Mouse (Mus musculus): Measurements from ENCODE around the gene Zcchc17.

The Zcchc17 gene

DNA sequence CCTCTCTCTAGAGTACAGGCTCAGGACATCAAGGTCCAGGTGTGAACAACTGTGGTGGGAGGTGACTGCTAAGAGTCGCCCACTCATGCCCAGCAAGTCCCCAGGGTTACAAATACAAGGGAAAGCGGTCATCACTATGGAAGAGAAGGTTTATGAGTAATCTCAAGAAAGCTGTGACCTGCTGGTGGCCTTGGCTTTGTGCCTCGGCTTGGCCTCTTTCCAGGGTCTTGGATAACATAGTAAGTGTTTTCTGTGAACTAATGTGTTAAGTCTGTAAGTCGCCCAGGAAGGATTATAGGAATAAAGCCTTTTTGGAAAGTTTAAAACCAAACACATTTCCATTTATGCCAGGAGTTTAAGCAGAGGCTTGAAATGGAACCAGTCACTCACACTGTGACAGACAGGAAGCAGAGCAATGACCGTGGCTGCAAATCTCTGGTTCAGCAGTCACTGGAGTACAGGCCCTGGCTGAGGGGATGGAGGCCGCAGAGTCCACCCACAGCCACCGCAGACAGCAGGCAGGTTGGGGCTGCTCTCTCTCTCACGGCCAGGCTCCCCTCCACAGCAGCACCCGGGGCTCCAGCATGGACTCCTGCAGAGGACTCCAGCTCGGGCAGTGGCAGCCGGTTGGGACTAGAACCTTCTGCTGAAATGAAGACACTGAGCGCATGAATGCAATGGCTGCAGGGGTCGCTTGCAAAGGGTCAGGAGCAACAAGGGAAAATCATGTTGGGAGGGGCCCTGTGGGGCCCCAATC is 43.8 kb downstream of the Zcchc17 start:
- peak; percentile 85 for DNase-seq

DNA sequence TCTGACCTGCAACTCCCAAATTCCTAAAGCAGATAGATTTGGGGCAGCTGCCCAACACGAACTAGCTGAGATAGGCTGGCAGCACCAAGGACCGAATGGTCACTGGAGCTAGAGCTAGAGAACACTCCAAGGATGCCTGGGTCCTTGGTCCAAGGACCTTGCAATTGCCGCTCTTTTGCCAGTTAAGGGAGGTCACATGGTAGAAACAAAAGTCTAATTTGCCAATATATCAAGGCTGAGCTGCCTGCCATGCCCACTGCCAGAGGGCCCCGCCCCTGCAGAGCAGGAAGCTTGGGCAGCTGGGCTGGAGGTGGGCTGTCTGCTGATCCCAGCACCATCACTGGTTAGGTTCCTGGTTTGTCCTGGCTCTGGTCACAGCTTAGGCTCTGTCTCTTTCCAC is 46.2 kb downstream of the Zcchc17 start:
- DNase-seq = no peak

DNA sequence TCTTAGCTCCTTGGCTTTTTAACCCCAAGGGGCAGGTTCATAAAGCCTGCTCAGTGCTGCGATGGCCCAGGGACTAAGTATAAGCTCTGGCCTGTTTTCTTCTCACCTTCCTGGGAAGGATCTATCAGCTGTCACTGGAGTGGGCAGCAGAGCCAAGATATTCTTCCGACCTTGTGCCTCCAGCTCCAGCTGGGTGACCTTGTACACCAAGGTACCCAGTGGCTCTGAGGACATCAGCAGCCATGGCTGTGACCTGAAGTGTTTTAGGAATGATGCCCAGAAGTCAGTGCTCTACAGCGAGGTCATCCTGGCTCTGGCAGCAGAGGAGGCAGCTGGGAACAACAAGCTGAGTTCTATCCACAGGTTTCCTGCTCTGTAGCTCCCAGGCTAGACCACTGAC is 47.2 kb downstream of the Zcchc17 start:
- DNase-seq = no peak

DNA sequence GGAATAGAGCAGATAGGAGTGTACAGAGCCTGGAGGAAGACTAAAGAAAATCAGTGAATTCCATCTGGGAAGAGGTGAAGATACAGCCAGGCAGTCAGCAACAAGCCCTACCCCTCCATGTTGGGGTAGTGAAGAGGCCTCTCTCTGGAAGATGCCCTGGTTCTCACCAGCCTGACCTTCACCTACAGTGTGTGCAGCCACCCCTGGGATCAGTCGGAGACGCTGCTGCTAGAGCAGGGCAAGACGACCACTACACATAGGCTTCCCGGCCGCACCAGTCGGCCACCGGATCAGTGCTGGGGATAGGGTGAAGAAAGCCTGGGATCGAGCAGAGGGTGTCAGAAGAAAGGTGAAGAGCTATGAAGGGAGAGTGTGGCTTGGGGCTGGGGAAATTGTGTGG is 50.5 kb downstream of the Zcchc17 start:
- no peak for DNase-seq

DNA sequence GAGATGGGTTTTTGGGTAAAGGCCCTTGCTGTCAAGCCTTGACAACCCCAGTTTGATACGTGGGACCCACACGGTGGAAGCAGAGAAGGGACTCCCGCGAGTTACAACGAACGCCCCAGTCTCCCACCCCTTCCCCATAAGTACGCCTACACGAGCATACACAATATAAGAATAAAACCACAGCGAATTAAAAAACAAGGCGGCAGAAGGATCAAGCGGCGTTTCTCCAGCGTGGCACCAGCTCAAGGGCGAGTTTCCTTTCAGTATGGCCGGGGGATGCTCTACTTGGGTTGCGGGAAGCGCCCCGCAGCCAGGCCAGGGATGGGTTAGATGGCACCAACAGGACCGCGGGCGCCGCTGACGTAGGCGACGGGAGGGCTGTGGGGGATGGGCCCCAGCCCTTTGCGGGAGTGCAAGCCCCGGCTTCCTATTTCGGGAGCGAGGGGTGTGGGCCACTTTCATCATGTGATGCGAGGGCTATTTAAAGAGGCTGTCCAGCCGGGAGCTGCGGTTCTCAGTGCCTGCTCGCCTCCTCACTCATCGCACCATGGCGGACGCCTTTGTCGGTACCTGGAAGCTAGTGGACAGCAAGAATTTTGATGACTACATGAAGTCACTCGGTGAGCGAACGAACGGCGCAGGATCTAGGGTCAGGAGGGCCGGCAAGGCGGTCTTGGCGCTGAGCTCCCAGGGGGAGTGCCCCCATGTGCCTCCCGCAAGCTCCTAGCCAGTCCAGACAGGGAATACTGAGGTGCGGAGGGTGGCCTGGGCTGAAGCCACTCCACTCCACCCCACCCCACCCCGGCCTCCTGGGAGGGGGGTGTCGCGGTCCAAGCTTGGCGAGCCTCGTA is 51.3 kb downstream of the Zcchc17 start, which contains the start of the genes Fabp3 and Gm10570:
Fabp3 (plus strand) TSS at position 365 of the 851 bp plus-strand sequence.
Gm10570 (minus strand) TSS at position 444 of the 851 bp plus-strand sequence.
- peak; percentile 69 for DNase-seq

DNA sequence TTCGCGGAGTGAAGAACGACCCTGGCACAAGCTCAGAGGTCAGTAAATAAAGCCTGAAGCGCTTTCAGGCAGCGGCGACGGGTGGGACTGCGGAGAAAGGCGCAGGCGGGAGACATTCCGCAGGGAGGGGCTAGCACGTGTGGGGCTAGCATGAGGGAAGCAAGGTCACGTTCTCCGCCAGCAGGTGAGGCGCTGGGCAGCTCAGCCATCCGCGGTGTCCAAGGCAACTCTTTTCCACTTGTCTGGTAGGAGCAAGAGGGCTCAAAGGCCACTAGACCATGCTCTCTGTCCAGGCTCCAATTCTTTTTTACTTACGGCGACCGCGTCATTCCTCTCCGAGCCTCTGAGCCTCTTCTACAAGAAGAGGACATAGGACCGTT is 51.9 kb downstream of the Zcchc17 start:
- DNase-seq = peak; percentile 95

DNA sequence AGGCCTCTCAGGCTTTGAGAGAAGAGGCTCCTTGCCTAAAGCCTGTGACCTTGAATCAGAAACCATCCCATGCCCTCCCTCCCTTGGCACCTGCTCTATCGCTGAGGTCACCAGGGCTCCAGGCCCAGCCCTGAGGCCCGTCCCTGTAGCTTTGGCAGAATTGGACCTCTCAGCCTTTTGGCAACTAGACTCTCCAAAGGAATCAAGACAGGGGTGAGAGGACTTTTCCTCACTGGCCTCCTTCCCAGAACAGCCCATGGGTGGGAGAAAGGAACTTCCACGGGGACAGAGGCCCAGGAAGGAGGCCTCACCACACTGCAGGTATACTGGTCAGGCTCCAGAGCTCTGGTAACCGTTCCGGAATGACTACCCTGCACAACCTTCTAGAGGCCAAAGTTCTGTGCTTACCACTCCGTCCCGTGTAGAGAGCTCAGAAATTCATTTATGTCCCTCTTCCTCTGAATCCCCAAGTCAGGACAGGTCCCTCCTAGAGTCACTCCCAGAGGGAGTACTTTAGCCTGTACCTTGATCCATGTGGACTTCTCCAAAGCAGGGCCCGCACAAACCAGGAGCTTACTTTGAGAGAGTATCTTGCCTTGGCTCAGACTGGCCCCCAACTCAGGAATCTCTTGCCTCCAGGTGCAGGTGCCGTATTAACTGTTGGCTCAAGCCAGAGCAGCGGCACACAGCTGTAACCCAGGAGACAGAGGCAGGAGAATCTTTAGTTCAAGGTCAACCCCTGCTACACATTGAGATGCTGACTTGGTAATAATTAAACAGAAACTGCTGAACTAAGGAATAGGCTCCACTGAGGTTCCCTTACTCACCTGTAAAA is 52.7 kb downstream of the Zcchc17 start:
- peak; percentile 85 for DNase-seq

DNA sequence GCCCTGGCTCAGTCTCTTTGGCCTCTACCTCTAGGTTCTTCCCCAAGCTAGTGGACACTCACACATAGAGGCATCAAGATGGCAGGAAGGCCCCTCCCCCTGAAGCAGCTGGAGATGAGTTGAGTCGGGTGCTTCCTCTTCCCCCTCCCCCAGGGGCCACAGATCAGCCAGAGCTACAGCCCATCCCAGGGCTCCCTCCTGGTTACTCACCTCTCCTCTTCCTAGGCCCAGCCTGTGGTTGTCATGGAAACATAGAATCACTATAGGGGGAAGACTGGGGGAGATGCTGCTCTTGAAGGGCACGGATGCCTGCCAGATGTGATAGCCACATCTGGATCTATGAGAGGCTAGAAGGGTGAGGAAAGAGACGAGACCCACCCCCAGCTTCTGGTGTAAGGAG is 55.0 kb downstream of the Zcchc17 start:
- no peak for DNase-seq

DNA sequence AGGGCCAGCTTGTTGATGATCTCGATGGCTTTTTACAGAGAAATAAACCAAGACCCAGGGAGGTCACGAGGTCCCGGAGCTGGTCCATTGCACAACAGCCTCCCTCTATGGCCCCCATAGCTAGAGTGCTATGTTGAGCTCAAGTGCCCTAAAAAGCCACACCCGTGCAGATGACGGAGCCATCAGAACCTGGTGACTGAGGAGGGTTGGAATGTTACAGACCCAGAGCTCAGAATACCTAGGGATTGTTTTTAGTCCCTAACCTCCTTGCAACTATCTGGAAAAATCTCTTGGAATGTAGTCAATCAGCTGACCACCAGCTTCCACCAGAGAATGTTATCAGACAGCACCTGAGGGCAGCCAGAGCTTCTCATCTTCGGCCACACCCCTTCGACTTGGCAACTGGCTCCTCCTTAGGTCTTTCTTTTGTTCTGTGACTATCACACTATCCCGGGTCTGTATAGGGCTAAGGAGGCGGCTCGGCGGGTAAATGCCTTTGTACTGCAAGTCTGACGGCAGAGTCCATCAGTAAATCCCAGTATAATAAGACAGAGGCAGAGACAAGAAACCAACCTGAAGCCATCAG is 57.4 kb downstream of the Zcchc17 start:
- DNase-seq = no peak

DNA sequence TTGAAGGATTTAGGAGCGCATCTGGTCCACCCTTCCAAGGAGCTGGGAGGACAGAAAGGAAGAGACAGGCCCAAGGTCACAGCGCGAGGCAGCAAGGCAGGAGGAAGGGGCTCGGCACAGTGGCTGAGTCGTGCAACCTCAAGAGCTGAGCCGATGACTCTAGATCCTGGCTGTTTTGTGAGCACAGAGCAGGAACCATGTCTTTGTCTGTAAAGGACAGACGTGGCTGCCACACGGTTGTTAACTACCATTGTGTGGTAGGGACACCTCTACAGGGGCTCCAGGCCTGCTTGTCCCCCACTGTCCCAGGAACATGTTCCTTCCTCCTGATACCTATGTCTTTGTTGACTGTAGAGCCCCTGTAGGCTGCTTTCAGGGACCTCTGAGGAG is 60.1 kb downstream of the Zcchc17 start:
- DNase-seq = no peak

DNA sequence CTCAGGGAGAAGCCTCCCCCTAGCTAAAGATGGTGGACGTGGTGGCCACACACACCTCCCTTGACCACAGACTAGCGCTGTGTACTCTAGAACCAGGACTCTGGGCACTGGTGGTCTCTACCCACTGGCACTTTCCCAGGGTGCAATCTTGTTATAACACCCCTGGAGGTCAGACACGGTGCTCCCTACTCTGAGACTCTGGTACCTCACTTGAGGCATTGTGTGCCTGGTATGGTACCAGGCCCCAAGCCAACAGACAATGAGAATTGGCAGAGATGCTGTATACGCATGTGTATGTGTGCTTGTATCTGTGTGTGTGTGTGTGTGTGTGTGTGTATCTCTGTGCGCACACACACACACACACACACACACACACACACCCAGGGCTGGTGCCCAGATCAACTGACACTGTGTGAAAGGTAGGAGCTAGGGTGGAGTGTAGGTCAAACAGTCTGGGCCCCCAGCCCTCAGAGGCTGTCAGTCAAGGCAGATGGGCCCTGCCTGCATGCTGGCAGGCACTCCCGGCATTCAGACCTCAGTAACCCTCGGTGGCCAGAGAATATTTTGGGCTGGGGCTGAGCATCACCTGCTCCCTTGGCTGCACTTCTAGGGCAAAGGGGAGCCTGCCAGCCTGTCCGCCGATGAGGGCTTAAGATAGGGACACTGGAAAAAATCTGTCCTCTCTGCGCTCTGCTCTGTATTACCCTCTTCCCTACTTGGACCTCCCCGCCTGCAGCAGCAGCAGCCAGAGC is 60.7 kb downstream of the Zcchc17 start:
- no peak for DNase-seq

DNA sequence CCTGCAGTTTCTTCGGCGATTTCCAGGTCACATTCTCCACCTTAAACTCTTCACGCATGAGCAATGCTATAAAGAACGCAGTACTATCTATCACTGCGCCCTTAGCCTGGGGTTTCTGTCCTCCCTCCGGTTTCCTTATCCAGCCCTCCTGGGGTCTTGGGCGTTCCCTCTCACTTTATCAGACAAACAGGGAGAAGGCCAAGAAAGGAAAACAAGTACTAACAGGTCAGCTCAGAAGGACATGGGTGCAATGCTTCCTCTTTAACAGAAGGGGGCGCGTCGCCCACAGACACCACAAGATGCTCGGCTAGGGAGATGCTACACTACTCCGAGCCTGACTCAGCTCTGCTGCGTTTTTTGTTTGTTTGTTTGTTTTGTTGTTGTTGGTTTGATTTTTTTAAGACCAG is 62.6 kb downstream of the Zcchc17 start:
- DNase-seq = peak; percentile 45

DNA sequence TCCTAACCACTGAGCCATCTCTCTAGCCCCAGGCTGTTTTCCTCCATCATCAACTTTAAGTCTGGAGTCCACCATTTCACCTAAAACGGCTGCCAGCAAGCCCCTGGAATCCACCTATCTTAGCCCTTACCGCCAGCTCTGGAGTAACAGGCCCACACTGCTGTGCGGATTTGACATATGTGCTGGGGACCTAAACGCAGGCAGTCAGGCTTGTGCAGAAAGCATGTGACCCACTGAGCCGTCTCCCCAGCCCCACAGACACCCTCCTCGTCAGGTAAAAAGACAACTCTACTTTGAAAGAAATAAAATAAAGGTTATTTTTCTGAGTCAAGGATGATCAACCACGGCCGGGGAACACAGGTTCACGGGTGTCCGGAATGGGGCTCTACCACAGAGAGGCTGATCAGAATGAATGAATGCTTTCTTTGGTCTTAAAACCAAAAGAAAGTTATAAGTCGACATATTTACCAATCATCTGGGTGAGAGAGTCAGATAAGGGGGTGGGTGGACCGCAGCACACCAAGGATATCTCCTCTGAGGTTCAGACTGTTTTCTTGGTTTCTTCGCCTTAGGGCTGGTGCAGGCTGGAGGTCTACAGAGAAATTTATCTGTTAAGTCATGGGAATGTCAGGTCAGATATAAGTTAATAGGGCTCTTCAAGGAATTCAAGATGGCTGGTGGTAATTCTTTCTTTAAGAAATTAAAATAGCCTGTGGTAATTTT is 63.3 kb downstream of the Zcchc17 start:
- no peak for DNase-seq

DNA sequence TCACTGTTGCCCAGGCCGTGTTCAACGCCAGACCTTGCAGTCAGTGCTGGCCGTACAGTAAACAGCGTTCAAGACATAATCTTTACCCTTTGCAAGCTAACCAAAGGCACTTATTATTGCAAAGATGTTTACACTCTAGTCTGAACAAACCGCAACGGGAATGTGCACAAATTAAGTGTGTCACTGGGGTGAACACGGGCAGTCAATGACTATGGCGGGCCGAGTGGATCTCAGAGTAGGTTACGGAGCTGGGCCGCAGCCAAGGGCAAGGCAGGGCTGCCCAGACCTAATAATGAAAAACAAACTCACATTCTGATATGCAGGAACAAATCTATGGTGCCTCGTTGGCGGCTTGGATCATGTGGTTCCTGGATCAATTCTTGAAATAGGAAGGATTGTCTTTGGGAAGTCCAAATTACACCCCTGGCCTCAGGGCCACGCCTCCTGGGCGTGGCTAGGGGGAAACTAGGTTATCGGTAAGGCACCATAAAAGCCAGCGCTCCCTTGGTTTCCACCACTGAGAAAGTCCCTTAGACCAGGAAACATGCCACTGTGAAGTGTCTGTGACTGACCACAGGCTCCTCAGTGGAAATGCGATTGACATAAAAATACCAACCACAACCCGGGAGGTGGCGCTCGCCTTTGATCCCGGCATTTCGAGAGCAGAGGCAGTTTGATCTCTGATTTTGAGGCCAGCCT is 64.5 kb downstream of the Zcchc17 start:
- DNase-seq = no peak

DNA sequence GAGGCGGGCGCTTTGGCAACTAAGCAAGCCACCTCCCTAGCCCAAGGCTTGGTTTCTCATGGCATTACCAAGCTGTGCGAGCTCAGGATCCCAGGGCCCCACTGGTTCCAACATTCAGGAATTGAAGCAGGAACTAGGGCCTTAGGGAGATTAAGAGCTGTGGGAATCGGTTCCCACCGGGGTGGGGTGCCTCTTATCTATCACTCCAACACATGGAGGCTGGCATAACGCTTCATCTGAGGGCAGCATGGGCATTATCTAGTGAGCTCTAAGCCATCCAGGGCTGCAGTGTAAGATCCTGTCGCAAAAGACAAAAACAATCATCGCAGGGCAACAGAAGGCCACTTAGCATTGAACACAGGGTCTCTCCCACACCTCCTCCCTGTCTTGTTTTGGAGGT is 65.2 kb downstream of the Zcchc17 start:
- DNase-seq = no peak

DNA sequence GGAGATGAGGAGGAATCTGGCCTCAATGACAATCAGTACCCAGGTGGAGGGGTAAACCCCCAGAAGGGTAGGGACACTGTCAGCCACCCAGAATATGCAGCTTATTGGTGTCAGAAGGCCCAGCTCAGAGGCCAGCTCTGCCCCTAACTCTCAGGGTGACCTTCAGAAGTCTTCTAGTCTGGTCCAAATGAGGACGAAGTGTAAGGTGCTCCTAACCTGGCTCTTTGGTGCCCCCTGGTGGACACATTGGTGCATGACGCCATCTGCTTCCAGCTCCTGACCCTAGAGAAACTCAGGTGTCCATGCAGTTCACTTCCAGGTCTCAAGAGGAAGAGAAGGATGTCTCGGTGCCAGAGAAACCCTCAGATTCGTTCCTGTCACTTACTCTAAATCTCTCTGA is 67.5 kb downstream of the Zcchc17 start:
- peak; percentile 89 for DNase-seq

DNA sequence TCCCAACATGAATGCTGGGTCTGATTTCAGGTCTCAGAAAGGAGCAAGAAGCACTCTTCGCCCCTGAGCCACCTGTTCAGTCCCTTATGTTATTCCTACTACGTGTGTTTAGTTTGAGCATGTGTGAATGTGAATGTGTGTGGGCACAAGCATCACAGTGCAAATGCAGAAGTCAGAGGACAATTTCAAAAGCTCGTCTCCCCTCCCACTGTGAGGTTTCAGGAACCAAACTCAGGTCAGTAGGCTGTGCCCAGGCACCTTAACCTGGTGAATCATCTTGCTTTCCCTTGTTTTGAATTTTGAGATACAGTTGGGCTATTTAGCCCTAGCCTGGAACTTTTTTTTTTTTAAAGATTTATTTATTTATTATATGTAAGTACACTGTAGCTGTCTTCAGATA is 69.9 kb downstream of the Zcchc17 start:
- no peak for DNase-seq

DNA sequence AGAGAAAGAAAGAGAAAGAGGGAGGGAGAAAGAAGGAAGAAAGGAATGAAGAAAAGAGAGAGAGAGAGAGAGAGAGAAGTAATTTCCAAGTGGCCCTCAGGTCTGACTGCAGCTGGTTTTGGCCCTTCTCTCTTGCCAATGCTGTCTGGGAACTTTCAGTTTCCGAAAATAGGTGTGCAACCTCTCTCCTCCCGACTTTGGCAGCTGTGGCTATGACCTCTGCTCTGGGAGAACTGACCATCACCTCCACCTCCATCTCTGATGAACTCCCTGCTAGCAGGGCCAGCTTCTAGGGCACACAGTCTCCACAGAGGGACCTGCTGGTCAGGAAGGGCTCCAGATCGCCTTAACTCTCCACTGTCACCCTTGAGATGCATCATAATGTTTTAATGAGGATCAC is 73.2 kb downstream of the Zcchc17 start:
- DNase-seq = no peak

DNA sequence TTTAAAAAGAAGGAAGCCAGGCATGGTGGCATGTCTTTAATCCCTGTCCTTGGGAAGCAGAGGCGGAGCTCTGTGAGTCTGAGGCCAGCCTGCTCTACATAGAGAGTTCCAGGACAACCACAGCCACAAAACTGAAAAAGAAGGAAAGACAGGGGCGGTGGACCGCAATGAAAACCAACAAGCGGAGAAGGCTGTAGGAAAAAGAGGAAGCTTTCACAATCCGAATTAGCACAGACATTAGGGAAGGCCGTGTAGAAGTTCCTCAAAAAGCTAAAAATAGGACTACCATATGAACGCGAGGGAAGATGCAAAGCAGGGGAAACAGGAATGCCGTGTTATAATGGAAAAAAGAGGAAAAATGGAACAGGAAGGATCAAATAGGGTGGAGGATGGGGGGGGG is 75.9 kb downstream of the Zcchc17 start:
- no peak for DNase-seq

DNA sequence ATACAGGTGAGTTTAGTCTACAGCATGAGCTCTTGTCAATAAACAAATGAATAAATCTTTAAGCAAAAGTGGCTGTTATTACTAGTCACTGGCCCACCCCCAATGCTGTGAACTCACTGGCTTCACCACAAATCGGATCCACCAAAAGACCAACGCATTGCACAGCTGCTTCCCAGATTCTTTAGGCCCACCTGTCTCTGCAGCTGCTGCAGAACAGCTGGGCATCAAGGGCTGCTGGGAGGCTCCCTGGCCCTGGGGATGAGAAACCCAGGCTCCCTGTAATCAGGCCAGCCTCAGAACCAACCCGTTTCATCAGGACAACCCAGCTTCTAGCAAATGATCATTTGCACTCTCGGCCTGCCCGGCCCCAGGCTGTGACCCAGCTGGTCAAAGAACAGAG is 76.9 kb downstream of the Zcchc17 start:
- no peak for DNase-seq

DNA sequence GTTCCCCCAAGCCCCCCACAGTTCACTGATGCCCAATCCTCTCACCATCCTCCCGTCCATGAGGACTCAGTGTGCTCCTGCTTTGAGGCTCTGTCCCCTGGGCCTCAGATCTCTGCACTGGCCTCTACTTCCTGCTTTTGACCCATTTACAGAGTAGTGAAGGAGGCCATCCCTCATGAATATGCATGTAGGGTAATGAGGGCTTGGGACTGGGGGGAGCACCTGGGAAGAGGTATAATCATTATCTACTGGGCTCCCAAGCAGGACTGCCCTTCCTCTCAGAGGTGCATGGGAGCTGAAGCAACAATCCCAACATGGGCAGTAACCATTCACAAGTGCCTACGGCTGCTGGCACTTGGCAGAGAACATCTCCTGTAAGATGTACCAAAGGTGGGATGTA is 80.6 kb downstream of the Zcchc17 start, which contains the start of gene Serinc2:
Serinc2 (minus strand) TSS at position 101 of the 400 bp plus-strand sequence.
- no peak for DNase-seq
